Mouse (Mus musculus) embryonic fibroblast, embryonic 13.5 days (primary cell): Measurements from ENCODE around the gene Parp16.

Source experiments
- CTCF ChIP-seq: IDR thresholded peaks from 2 replicates; pipeline ENCODE4 v1.5.1; 2011; ENCODE audit warnings: mild to moderate bottlenecking, control low read depth, low read length, moderate library complexity, borderline replicate concordance; ENCODE audit not compliant: insufficient read depth
- POLR2A ChIP-seq: IDR thresholded peaks from 2 replicates; pipeline ENCODE4 v1.6.1; 2011; ENCODE audit warnings: low read depth, mild to moderate bottlenecking, control low read depth, low read length, moderate library complexity

GRCm38 (mm10) chr9:65235601-65236000 lies 40.4 kb downstream of the Parp16 start:
- no peak for TF ChIP-seq CTCF
- TF ChIP-seq POLR2A, result no peak
